Mouse (Mus musculus): ENCODE measurements around the gene Tnr.

DNA sequence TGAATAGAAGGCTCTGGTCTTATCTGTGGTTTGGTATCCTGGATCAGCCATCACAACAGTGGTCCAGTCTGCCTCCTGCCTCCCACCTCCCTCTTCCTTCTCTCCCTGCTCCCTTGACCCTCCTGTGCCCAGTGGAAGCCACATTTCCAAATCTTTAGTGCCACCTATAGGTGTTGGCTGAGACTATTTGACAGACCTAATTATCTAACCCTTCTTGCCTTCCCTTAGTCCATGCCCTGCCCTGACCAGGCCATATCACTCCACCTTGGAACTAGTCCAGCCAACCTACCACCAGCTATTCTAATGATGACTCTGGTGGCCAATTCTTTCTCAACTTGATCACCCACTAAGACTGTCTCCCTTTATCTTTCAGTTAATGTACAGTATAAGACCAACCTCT lies 408.5 kb downstream of the Tnr start:
- TF ChIP-seq CTCF (IDR thresholded peaks at IDR 0.05; ENCODE audit: insufficient read depth, low read depth, low read length) (no peak), POLR2A (IDR thresholded peaks at IDR 0.05; ENCODE audit: insufficient read depth, low read depth, low read length) (no peak)
